8 mouse cellular contexts compared by ENCODE assay signal in the genomic region with DNA sequence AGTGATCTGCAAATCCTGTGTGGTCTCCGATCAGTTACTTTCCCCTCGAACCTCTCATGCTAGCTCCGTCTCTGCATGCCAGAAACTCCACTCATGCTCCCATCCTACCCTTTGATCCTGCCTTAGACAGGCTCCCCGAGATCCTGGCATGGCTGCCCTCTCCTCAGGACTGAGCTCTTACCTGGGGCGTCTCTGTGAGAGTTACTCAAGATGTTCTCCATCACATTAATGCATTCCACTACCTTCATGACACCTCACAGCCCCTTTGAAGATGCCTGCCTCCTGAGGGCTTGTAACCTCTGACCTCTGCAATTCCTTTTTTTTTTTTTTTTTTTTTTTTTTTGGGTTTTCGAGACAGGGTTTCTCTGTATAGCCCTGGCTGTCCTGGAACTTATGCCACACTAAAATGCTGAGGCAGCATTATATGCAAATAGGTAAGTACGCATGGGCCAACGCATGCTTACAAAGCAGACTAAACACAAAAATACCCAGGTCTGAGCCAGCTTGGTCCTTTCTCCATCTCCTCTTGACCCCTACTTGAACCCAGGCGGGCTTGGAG. TPM values are rescaled to one million over a fixed set of nuclear protein-coding genes. Genes with fewer than 3 reads are reported as not detected.
A peak's percentile ranks its signal among the peaks of the same experiment; 100 is the strongest.
DNase-seq lines count a peak whose midpoint lies in the region; ATAC-seq and TF ChIP-seq lines count a peak whose summit lies in the region.

No protein-coding gene starts in this region.

- 64% methylated on average over 9 of the region's 9 CpGs for WGBS in forebrain, embryonic 14.5 days
- WGBS in forebrain, embryonic 16.5 days: 63% methylated on average over 9 of the region's 9 CpGs
- 65% methylated on average over 9 of the region's 9 CpGs for WGBS in liver, adult 2 months
- WGBS in hindbrain, embryonic 15.5 days: 51% methylated on average over 9 of the region's 9 CpGs
- WGBS in neural tube, embryonic 12.5 days: 38% methylated on average over 9 of the region's 9 CpGs

- no peaks in the 10 kb centered on the region for H3K79me2 ChIP-seq in liver, adult 2 months (ENCODE audit: control insufficient read depth, insufficient read depth, low read length)

- no peak overlapping the region for H3K27ac ChIP-seq in forebrain, embryonic 14.5 days (ENCODE audit: low read depth, low read length)
- H3K27ac ChIP-seq in forebrain, embryonic 16.5 days (ENCODE audit: low read length): no peak overlapping the region
- peak overlapping the region; percentile 20; the same call in 1 of the 2 replicates for H3K27ac ChIP-seq in liver, adult 2 months (replicated peaks; ENCODE audit: insufficient read depth, low read depth, low read length)
- peak overlapping the region; percentile 40; the same call in 1 of the 2 replicates for H3K27ac ChIP-seq in hindbrain, embryonic 15.5 days (replicated peaks)
- H3K27ac ChIP-seq in neural tube, embryonic 12.5 days: no peak overlapping the region

- no peak overlapping the region for H3K9ac ChIP-seq in forebrain, embryonic 14.5 days (ENCODE audit: low read length)
- H3K9ac ChIP-seq in forebrain, embryonic 16.5 days (replicated peaks; ENCODE audit: low read depth, low read length): no peak overlapping the region
- no peak overlapping the region for H3K9ac ChIP-seq in liver, adult 2 months (ENCODE audit: low read depth, low read length)
- H3K9ac ChIP-seq in hindbrain, embryonic 15.5 days: no peak overlapping the region
- no peak overlapping the region for H3K9ac ChIP-seq in neural tube, embryonic 12.5 days

- DNase-seq in forebrain, embryonic 14.5 days (ENCODE audit: low spot score): no peak
- no peak for DNase-seq in liver, adult 2 months (ENCODE audit: extremely low read depth, low read depth, low spot score)
- DNase-seq in liver: no peak
- DNase-seq in spleen, adult 18-20 months: no peak
- no peak for DNase-seq in cerebellum, postnatal 36 days

- TF ChIP-seq POLR2A in liver, adult 2 months (IDR thresholded peaks at IDR 0.05; ENCODE audit: extremely low read depth, insufficient read depth, low read length): no peak

- TF ChIP-seq CTCF in liver, adult 2 months (IDR thresholded peaks at IDR 0.05; ENCODE audit: low read depth, low read length): no peak

- H3K4me1 ChIP-seq in forebrain, embryonic 14.5 days (ENCODE audit: control insufficient read depth, insufficient read depth, low read length): peaks cover 12% of the 10 kb centered on the region
- peaks cover 17% of the 10 kb centered on the region for H3K4me1 ChIP-seq in forebrain, embryonic 16.5 days (replicated peaks; ENCODE audit: control insufficient read depth, insufficient read depth, low read length)
- H3K4me1 ChIP-seq in liver, adult 2 months (ENCODE audit: control insufficient read depth, insufficient read depth, low read length): peaks cover 6% of the 10 kb centered on the region; the same call in 1 of the 2 replicates
- peaks cover 22% of the 10 kb centered on the region for H3K4me1 ChIP-seq in hindbrain, embryonic 15.5 days (replicated peaks)
- peaks cover 9% of the 10 kb centered on the region for H3K4me1 ChIP-seq in neural tube, embryonic 12.5 days

- H3K36me3 ChIP-seq in forebrain, embryonic 14.5 days (ENCODE audit: control insufficient read depth, insufficient read depth, low read length): no peaks in the 10 kb centered on the region
- no peaks in the 10 kb centered on the region for H3K36me3 ChIP-seq in forebrain, embryonic 16.5 days (ENCODE audit: control insufficient read depth, insufficient read depth)
- H3K36me3 ChIP-seq in liver, adult 2 months (ENCODE audit: control insufficient read depth, insufficient read depth, low read length): no peaks in the 10 kb centered on the region
- no peaks in the 10 kb centered on the region for H3K36me3 ChIP-seq in hindbrain, embryonic 15.5 days
- H3K36me3 ChIP-seq in neural tube, embryonic 12.5 days: no peaks in the 10 kb centered on the region

- 0 out of 2 replicates have a peak overlapping the region, but pooled peaks have one; percentile 63 for H3K4me2 ChIP-seq in forebrain, embryonic 14.5 days (ENCODE audit: low read length)
- no peak overlapping the region for H3K4me2 ChIP-seq in forebrain, embryonic 16.5 days (ENCODE audit: low read length)
- H3K4me2 ChIP-seq in hindbrain, embryonic 15.5 days: peak overlapping the region; percentile 57; the same call in 1 of the 2 replicates
- peak overlapping the region; percentile 76; the same call in 1 of the 2 replicates for H3K4me2 ChIP-seq in neural tube, embryonic 12.5 days (replicated peaks)

- H3K4me3 ChIP-seq in forebrain, embryonic 14.5 days (ENCODE audit: low read depth, low read length): no peak overlapping the region
- no peak overlapping the region for H3K4me3 ChIP-seq in forebrain, embryonic 16.5 days (replicated peaks; ENCODE audit: low read length)
- H3K4me3 ChIP-seq in liver, adult 2 months (ENCODE audit: insufficient read depth, low read depth, low read length): no peak overlapping the region
- H3K4me3 ChIP-seq in hindbrain, embryonic 15.5 days: no peak overlapping the region
- H3K4me3 ChIP-seq in neural tube, embryonic 12.5 days: 0 out of 2 replicates have a peak overlapping the region, but pooled peaks have one; percentile 48

- ATAC-seq in forebrain, embryonic 14.5 days: no peak; the same call in 1 of the 2 replicates
- no peak for ATAC-seq in forebrain, embryonic 16.5 days
- ATAC-seq in hindbrain, embryonic 15.5 days (ENCODE audit: low FRiP score, low read depth): no peak
- ATAC-seq in neural tube, embryonic 12.5 days (ENCODE audit: low FRiP score, low read depth): 0 out of 2 replicates have a peak, but pooled peaks have one; percentile 6

- H3K27me3 ChIP-seq in forebrain, embryonic 14.5 days (replicated peaks; ENCODE audit: control insufficient read depth, insufficient read depth, low read length): peaks cover 33% of the 10 kb centered on the region
- peaks cover 34% of the 10 kb centered on the region for H3K27me3 ChIP-seq in forebrain, embryonic 16.5 days (replicated peaks; ENCODE audit: control insufficient read depth, insufficient read depth, low read length)
- no peaks in the 10 kb centered on the region for H3K27me3 ChIP-seq in liver, adult 2 months (ENCODE audit: control insufficient read depth, insufficient read depth, low read length)
- peaks cover 34% of the 10 kb centered on the region for H3K27me3 ChIP-seq in hindbrain, embryonic 15.5 days
- H3K27me3 ChIP-seq in neural tube, embryonic 12.5 days (replicated peaks): peaks cover 31% of the 10 kb centered on the region

- no peaks in the 10 kb centered on the region for H3K9me3 ChIP-seq in forebrain, embryonic 14.5 days (replicated peaks; ENCODE audit: control insufficient read depth, low read length)
- no peaks in the 10 kb centered on the region for H3K9me3 ChIP-seq in forebrain, embryonic 16.5 days (ENCODE audit: control insufficient read depth, low read length)
- no peaks in the 10 kb centered on the region for H3K9me3 ChIP-seq in hindbrain, embryonic 15.5 days
- H3K9me3 ChIP-seq in neural tube, embryonic 12.5 days: no peaks in the 10 kb centered on the region

RNA-seq across cellular contexts. Expression of a gene that starts 0.5 kb away (rescaled TPM):
- 13.4 and 14.2 TPM in 2 replicates for polyA plus RNA-seq in forebrain, embryonic 14.5 days (2014; fragmentation: Nextera tagmentation; extraction: Ambion mirVana)
- 10.1 and 10.2 TPM in 2 replicates for polyA plus RNA-seq in forebrain, embryonic 16.5 days (2015; fragmentation: Nextera tagmentation; extraction: Ambion mirVana)
- total RNA-seq in liver, adult 2 months (2014; rRNA removed): 8.0 and 9.5 TPM in 2 replicates
- 15.8 and 18.1 TPM in 2 replicates for polyA plus RNA-seq in liver, adult 2 months (2012; rRNA removed)
- polyA plus RNA-seq in hindbrain, embryonic 15.5 days (2015; fragmentation: Nextera tagmentation; extraction: Ambion mirVana): 14.5 and 15.1 TPM in 2 replicates
- 28.7 and 33.5 TPM in 2 replicates for polyA plus RNA-seq in neural tube, embryonic 12.5 days (2016; fragmentation: Nextera tagmentation; extraction: Ambion mirVana)

RNA-seq across cellular contexts. Expression of a gene that starts 16.2 kb away (rescaled TPM):
- polyA plus RNA-seq in forebrain, embryonic 14.5 days (2014; fragmentation: Nextera tagmentation; extraction: Ambion mirVana): 1.1 TPM in 2 replicates
- 0.87 and 1.2 TPM in 2 replicates for polyA plus RNA-seq in forebrain, embryonic 16.5 days (2015; fragmentation: Nextera tagmentation; extraction: Ambion mirVana)
- 0.54 and 0.65 TPM in 2 replicates for total RNA-seq in liver, adult 2 months (2014; rRNA removed)
- 0.26 and 0.55 TPM in 2 replicates for polyA plus RNA-seq in liver, adult 2 months (2012; rRNA removed)
- 1.4 and 2.0 TPM in 2 replicates for polyA plus RNA-seq in hindbrain, embryonic 15.5 days (2015; fragmentation: Nextera tagmentation; extraction: Ambion mirVana)
- 2.0 and 2.1 TPM in 2 replicates for polyA plus RNA-seq in neural tube, embryonic 12.5 days (2016; fragmentation: Nextera tagmentation; extraction: Ambion mirVana)

RNA-seq across cellular contexts. Expression of a gene that starts 43.3 kb away (rescaled TPM):
- polyA plus RNA-seq in forebrain, embryonic 14.5 days (2014; fragmentation: Nextera tagmentation; extraction: Ambion mirVana): 22.2 and 25.1 TPM in 2 replicates
- 33.5 and 34.7 TPM in 2 replicates for polyA plus RNA-seq in forebrain, embryonic 16.5 days (2015; fragmentation: Nextera tagmentation; extraction: Ambion mirVana)
- total RNA-seq in liver, adult 2 months (2014; rRNA removed): 6.5 and 10.8 TPM in 2 replicates
- 22.5 and 22.9 TPM in 2 replicates for polyA plus RNA-seq in liver, adult 2 months (2012; rRNA removed)
- 29.6 and 33.9 TPM in 2 replicates for polyA plus RNA-seq in hindbrain, embryonic 15.5 days (2015; fragmentation: Nextera tagmentation; extraction: Ambion mirVana)
- 46.2 and 49.4 TPM in 2 replicates for polyA plus RNA-seq in neural tube, embryonic 12.5 days (2016; fragmentation: Nextera tagmentation; extraction: Ambion mirVana)

RNA-seq across cellular contexts. Expression of a gene that starts 50.6 kb away (rescaled TPM):
- polyA plus RNA-seq in forebrain, embryonic 14.5 days (2014; fragmentation: Nextera tagmentation; extraction: Ambion mirVana): 63.1 and 76.6 TPM in 2 replicates
- polyA plus RNA-seq in forebrain, embryonic 16.5 days (2015; fragmentation: Nextera tagmentation; extraction: Ambion mirVana): 60.2 and 60.6 TPM in 2 replicates
- total RNA-seq in liver, adult 2 months (2014; rRNA removed): 20.0 and 30.0 TPM in 2 replicates
- 28.4 TPM in 2 replicates for polyA plus RNA-seq in liver, adult 2 months (2012; rRNA removed)
- polyA plus RNA-seq in hindbrain, embryonic 15.5 days (2015; fragmentation: Nextera tagmentation; extraction: Ambion mirVana): 45.8 and 50.3 TPM in 2 replicates
- polyA plus RNA-seq in neural tube, embryonic 12.5 days (2016; fragmentation: Nextera tagmentation; extraction: Ambion mirVana): 38.8 and 38.9 TPM in 2 replicates

RNA-seq across cellular contexts. Expression of a gene that starts 55.5 kb away (rescaled TPM):
- polyA plus RNA-seq in forebrain, embryonic 14.5 days (2014; fragmentation: Nextera tagmentation; extraction: Ambion mirVana): 128 and 152 TPM in 2 replicates
- polyA plus RNA-seq in forebrain, embryonic 16.5 days (2015; fragmentation: Nextera tagmentation; extraction: Ambion mirVana): 172 and 187 TPM in 2 replicates
- 74.3 and 78.6 TPM in 2 replicates for total RNA-seq in liver, adult 2 months (2014; rRNA removed)
- 25.6 and 29.1 TPM in 2 replicates for polyA plus RNA-seq in liver, adult 2 months (2012; rRNA removed)
- 130 and 141 TPM in 2 replicates for polyA plus RNA-seq in hindbrain, embryonic 15.5 days (2015; fragmentation: Nextera tagmentation; extraction: Ambion mirVana)
- polyA plus RNA-seq in neural tube, embryonic 12.5 days (2016; fragmentation: Nextera tagmentation; extraction: Ambion mirVana): 236 and 241 TPM in 2 replicates

Comparison
In these comparisons a context has a peak if more than half of its experiments do, and no peak if none do; other contexts are left out.
1. H3K27ac ChIP-seq: peak in liver, adult 2 months (single experiment) and hindbrain, embryonic 15.5 days (single experiment); none in forebrain, embryonic 14.5 days (single experiment), forebrain, embryonic 16.5 days (single experiment) and neural tube, embryonic 12.5 days (single experiment).